Comparison of ENCODE assay signal across 19 mouse cellular contexts in genomic region chr10:9231751-9232150, GRCm38 (mm10).
A peak's percentile ranks its signal among the peaks of the same experiment; 100 is the strongest.
DNase-seq lines count a peak whose midpoint lies in the region; ATAC-seq and TF ChIP-seq lines count a peak whose summit lies in the region.
"Had no signal": no experiment of that assay in that cellular context is flagged by ENCODE, and none has a peak within 500 bp of the region (broad histone marks: within the 10 kb centered on the region; RNA-seq: fewer than 3 reads in every experiment).

No protein-coding gene starts in this region.

- no peaks in the 10 kb centered on the region for H3K36me3 ChIP-seq in hindbrain, postnatal 0 days (ENCODE audit: insufficient read depth, low read length)
- no peaks in the 10 kb centered on the region for H3K36me3 ChIP-seq in hindbrain, embryonic 12.5 days
- H3K36me3 ChIP-seq: embryonic facial prominence, embryonic 12.5 days; kidney, embryonic 15.5 days; limb, embryonic 15.5 days; liver, embryonic 15.5 days; midbrain, embryonic 13.5 days had no signal

- H3K27me3 ChIP-seq in hindbrain, postnatal 0 days (ENCODE audit: insufficient read depth, low read length) = no peaks in the 10 kb centered on the region
- H3K27me3 ChIP-seq in hindbrain, embryonic 12.5 days = no peaks in the 10 kb centered on the region
- H3K27me3 ChIP-seq: CH12.LX; embryonic facial prominence, embryonic 12.5 days; kidney, embryonic 15.5 days; limb, embryonic 15.5 days; liver, embryonic 15.5 days; midbrain, embryonic 13.5 days had no signal

- no peak overlapping the region for H3K4me3 ChIP-seq in hindbrain, postnatal 0 days (ENCODE audit: low read length)
- no peak overlapping the region for H3K4me3 ChIP-seq in hindbrain, embryonic 12.5 days
- H3K4me3 ChIP-seq: embryonic facial prominence, embryonic 12.5 days; erythroblast, embryonic 14.5 days; kidney, embryonic 15.5 days; limb, embryonic 15.5 days; liver, embryonic 15.5 days; midbrain, embryonic 13.5 days; myocyte had no signal

- DNase-seq in cerebellum, adult 9-11 months = peak; percentile 4
- DNase-seq in cerebellum, postnatal 36 days = no peak
- DNase-seq in hindbrain, postnatal 0 days (ENCODE audit: low spot score) = peak; percentile 75
- DNase-seq in Muller cell, postnatal 12 days (ENCODE audit: inconsistent ontology term) = peak; percentile 93
- DNase-seq in cerebellum, postnatal 14 days = peak; percentile 80 to 84
- DNase-seq in MN1 (ENCODE audit: low spot score) = no peak
- DNase-seq: kidney, postnatal 4 days; right cerebral cortex, postnatal 14 days; thymus, postnatal 4 days had no signal

- 52% methylated on average over 3 of the region's 3 CpGs for WGBS in hindbrain, postnatal 0 days
- 86% methylated on average over 3 of the region's 3 CpGs for WGBS in hindbrain, embryonic 12.5 days

- no peak overlapping the region for H3K9ac ChIP-seq in hindbrain, postnatal 0 days (replicated peaks; ENCODE audit: low read length)
- H3K9ac ChIP-seq in hindbrain, embryonic 12.5 days = no peak overlapping the region
- H3K9ac ChIP-seq: embryonic facial prominence, embryonic 12.5 days; kidney, embryonic 15.5 days; limb, embryonic 15.5 days; liver, embryonic 15.5 days; midbrain, embryonic 13.5 days had no signal

- no peak for TF ChIP-seq CTCF in hindbrain, postnatal 0 days (IDR thresholded peaks at IDR 0.05; ENCODE audit: low read depth)

- H3K27ac ChIP-seq in hindbrain, postnatal 0 days = no peak overlapping the region
- no peak overlapping the region for H3K27ac ChIP-seq in hindbrain, embryonic 12.5 days
- H3K27ac ChIP-seq: embryonic facial prominence, embryonic 12.5 days; kidney, embryonic 15.5 days; limb, embryonic 15.5 days; liver, embryonic 15.5 days; midbrain, embryonic 13.5 days had no signal

- no peaks in the 10 kb centered on the region for H3K4me1 ChIP-seq in hindbrain, postnatal 0 days (ENCODE audit: insufficient read depth, low read length)
- H3K4me1 ChIP-seq in hindbrain, embryonic 12.5 days = no peaks in the 10 kb centered on the region
- H3K4me1 ChIP-seq: embryonic facial prominence, embryonic 12.5 days; kidney, embryonic 15.5 days; limb, embryonic 15.5 days; liver, embryonic 15.5 days had no signal

- no peak overlapping the region for H3K4me2 ChIP-seq in hindbrain, postnatal 0 days (ENCODE audit: low read depth, low read length)
- no peak overlapping the region for H3K4me2 ChIP-seq in hindbrain, embryonic 12.5 days (replicated peaks)
- H3K4me2 ChIP-seq: embryonic facial prominence, embryonic 12.5 days; kidney, embryonic 15.5 days; limb, embryonic 15.5 days; liver, embryonic 15.5 days; midbrain, embryonic 13.5 days had no signal

- peak; percentile 68 for ATAC-seq in hindbrain, postnatal 0 days
- ATAC-seq in hindbrain, embryonic 12.5 days (ENCODE audit: low FRiP score) = no peak
- ATAC-seq: intestine, embryonic 16.5 days; midbrain, embryonic 13.5 days had no signal

- no peaks in the 10 kb centered on the region for H3K9me3 ChIP-seq in hindbrain, postnatal 0 days (ENCODE audit: low read length)
- no peaks in the 10 kb centered on the region for H3K9me3 ChIP-seq in hindbrain, embryonic 12.5 days (replicated peaks)
- H3K9me3 ChIP-seq: embryonic facial prominence, embryonic 12.5 days; kidney, embryonic 15.5 days; limb, embryonic 15.5 days; liver, embryonic 15.5 days; midbrain, embryonic 13.5 days had no signal

Comparison
In these comparisons a context has a peak if more than half of its experiments do, and no peak if none do; other contexts are left out.
1. DNase-seq: peak in cerebellum, adult 9-11 months (single experiment), hindbrain, postnatal 0 days (single experiment), Muller cell, postnatal 12 days (single experiment) and cerebellum, postnatal 14 days (2 of 2); none in cerebellum, postnatal 36 days (0 of 2) and MN1 (single experiment).